Mouse (Mus musculus): ENCODE data around the gene Tbc1d8.

The Tbc1d8 gene

GRCm38 (mm10) chr1:39362515-39362893 lies 116.1 kb downstream of the Tbc1d8 start:
- DNase-seq (ENCODE audit: low read depth, low spot score), result no peak

- DNase-seq (ENCODE audit: low read depth, low spot score), result no peak
These were observed 116.6 kb downstream of the Tbc1d8 start for GRCm38 (mm10) chr1:39361754-39362514.

- DNase-seq (ENCODE audit: low read depth, low spot score), result no peak
These were observed 129.1 kb downstream of the Tbc1d8 start for GRCm38 (mm10) chr1:39349427-39349826.

DNA sequence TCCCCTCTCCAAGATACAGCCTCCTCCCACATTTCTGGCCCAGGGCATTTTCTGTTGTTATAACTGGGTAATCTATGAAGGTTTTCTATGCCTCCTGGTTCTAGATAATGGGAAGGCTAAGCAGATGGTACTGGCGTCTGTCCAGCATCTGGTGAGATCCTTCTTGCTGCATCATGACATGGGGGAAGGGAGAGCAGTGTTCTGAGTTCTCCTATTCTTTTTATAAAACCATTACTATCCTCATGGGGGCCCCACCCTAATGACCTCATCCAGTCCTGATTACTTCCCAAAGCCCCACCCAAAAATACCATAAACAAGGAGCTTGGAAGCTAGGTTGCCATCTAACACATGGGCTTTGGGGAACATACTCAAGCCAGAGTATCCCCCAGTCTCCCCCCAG lies 129.6 kb downstream of the Tbc1d8 start:
- DNase-seq (ENCODE audit: low read depth, low spot score), result no peak

DNA sequence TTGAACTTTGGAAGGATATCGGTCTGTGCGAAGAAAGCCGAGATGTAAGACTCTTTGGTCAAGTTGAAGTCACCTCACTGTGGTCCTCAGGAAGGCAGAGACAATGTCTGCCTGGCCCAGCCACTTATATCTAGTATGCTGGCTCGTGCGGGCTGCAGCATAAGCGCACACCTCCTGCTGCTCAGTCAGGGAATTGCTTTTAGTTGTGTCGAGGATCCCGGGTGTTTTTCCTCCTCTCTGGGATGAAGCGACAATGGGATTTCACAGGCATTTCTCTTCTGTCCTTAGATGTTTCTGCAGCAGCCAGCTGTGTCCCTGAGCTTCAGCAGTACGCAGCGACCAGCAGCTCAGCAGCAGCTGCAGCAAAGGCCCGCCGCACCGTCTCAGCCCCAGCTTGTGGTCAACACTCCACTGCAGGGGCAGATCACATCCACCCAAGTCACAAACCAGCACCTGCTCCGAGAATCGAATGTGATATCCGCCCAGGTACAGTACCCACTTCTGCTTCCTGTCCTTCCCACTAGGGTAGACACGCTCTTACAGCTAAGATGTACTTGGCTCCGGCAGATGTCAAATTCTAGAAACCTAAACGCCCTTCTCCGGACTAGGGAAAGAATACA lies 133.5 kb downstream of the Tbc1d8 start:
- no peak for DNase-seq (ENCODE audit: low read depth, low spot score)

GRCm38 (mm10) chr1:39343242-39343641 lies 135.3 kb downstream of the Tbc1d8 start:
- DNase-seq (ENCODE audit: low read depth, low spot score), result no peak

DNA sequence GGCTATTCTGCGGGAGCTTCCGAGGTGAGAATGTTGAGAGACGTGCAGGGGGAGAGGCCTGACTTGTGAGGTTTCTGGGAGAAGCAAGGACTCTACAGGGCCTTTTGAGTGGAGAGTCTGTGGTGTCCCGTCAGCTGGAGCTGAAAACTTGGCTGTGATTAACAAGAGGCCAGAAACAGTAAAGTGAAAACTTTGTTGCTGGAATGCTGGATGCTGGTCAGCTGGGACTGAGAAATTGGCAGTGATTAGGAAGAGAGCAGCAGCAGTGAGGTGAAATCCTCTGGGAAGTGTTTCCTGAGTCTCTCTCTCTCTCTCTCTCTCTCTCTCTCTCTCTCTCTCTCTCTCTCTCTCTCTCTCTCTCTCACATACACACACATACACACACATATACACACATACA lies 136.7 kb downstream of the Tbc1d8 start:
- no peak for DNase-seq (ENCODE audit: low read depth, low spot score)

- DNase-seq (ENCODE audit: low read depth, low spot score), result no peak
These were observed 137.9 kb downstream of the Tbc1d8 start for GRCm38 (mm10) chr1:39340647-39341046.

GRCm38 (mm10) chr1:39340156-39340555 lies 138.4 kb downstream of the Tbc1d8 start:
- no peak for DNase-seq (ENCODE audit: low read depth, low spot score)

DNA sequence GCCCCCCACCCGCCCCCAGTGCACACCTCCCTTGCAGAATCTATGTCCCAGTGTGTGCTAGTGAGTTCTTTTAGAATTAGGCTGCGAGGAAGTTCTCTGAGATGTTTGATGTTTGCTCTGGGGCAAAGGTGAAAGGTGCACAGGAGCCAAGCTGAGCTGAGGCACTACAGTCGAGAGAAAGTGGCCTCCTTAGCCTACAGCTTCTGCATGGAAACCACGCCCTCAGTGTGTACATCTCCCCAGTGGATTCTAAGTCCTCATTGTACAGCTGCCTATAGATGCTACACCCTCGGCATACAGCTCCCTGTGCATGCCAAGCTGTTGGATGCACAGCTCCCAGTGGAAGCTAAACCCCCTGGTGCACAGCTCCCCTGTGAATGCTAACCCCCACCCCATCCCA lies 139.1 kb downstream of the Tbc1d8 start:
- DNase-seq (ENCODE audit: low read depth, low spot score), result no peak

- no peak for DNase-seq (ENCODE audit: low read depth, low spot score)
These were observed 139.7 kb downstream of the Tbc1d8 start for GRCm38 (mm10) chr1:39338831-39339230.

DNA sequence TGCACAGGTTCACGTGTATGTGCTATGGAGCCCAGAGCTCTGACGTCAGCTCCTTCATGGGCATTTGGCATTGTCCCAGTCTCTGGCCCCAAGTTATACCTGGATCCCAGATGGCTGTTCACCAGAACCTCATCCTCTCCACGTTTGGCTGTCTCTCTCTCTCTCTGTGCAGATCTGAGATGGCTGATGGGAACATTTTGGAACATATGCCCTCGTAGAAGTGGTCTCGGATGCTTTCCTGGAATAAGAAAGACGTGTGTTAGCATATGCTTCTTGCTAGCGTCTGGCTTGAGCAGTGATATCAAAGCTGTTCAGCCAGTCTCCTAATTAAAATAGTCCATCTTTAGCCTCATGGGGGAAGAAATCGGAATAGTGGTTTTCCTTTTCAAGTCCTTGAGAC lies 141.8 kb downstream of the Tbc1d8 start:
- DNase-seq (ENCODE audit: low read depth, low spot score), result no peak

GRCm38 (mm10) chr1:39335561-39336196 lies 142.9 kb downstream of the Tbc1d8 start:
- DNase-seq (ENCODE audit: low read depth, low spot score), result no peak

GRCm38 (mm10) chr1:39332456-39332855 lies 146.1 kb downstream of the Tbc1d8 start:
- no peak for DNase-seq (ENCODE audit: low read depth, low spot score)

DNA sequence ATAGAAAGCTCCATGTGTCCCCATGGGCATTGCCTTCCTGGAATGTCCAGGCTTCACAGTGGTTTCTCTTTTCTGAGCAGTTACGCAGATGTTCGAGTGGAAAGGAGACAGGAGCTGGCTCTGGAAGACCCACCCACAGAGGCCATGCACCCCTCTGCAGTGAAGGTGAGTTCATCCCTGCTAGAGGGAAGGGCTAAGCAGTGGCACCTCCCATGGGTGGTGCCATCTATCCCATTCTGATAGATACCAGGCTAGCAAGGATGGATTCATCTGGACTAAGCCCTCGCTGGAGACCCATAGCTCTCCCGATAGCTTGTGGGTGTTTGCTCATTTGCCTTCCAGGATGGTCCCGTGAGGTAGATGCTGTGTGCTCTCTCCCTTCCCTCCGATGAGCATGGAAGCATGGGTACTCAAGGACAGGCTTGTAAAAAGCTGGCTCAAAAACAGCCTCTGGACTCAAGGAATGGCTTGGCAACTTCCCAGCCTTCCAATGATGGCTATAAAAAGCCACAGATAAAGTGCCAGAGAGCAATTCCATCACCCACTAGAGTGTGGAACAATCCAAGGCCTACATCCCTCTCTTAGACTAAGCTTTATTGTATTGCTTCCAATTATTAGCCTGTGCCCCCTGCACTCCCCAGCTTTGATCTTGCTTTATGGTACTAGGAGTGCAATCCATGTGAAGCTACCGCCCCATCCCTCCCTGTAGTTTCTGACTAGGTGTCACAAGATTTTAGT lies 147.5 kb downstream of the Tbc1d8 start:
- DNase-seq (ENCODE audit: low read depth, low spot score), result no peak

- DNase-seq (ENCODE audit: low read depth, low spot score), result no peak
These were observed 151.0 kb downstream of the Tbc1d8 start for GRCm38 (mm10) chr1:39327546-39327945.

- DNase-seq (ENCODE audit: low read depth, low spot score), result no peak
These were observed 153.3 kb downstream of the Tbc1d8 start for GRCm38 (mm10) chr1:39325228-39325627.

DNA sequence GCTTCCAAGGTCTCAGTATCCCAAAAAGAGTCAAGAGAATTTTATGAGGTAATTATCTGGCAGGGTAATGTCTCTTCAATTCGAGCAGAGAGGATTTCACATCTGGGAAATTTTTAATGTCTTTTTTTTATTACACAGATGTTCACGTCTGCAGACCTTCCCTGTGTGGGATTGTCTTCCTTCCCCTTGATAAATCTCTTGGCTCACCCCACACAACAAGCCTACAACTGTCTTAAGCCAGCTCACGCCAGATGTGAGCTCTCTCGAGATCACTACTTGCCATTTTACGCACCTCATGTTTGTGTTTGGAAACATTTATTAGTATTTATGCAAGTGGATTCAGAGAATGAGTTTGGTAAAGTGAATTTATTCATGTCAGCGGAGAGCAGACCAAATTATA lies 156.6 kb downstream of the Tbc1d8 start:
- no peak for DNase-seq (ENCODE audit: low read depth, low spot score)
